ENCODE assay signal across 13 mouse cellular contexts in the genomic region with DNA sequence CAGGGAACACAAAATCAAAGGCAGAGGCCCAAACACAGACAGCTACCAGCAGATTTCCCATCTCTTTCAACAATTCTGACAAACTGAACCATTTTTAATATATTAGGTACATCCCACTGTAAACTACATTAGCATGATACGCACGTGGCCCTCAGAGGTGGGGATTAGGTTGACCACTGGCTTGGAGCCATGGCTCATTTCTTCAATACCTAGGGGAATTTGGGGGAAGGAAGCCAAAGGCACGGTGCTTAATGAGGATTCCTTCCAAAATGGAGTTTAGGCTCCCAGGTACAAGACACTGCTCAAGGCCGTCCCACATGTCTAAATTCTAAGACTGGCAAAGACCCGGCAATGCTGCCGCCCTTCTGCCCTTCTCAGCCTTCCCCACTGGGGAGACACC.
"Had no signal": no experiment of that assay in that cellular context is flagged by ENCODE, and none has a peak within 500 bp of the region (broad histone marks: within the 10 kb centered on the region; RNA-seq: fewer than 3 reads in every experiment).

No protein-coding gene starts in this region.

- H3K9ac ChIP-seq: limb, embryonic 13.5 days; liver, embryonic 14.5 days; midbrain, embryonic 13.5 days; neural tube, embryonic 12.5 days had no signal

- H3K4me3 ChIP-seq: limb, embryonic 13.5 days; midbrain, embryonic 13.5 days; neural tube, embryonic 12.5 days had no signal

- H3K9me3 ChIP-seq: limb, embryonic 13.5 days; midbrain, embryonic 13.5 days; neural tube, embryonic 12.5 days had no signal

- H3K27me3 ChIP-seq: limb, embryonic 13.5 days; midbrain, embryonic 13.5 days; neural tube, embryonic 12.5 days had no signal

- H3K4me2 ChIP-seq: limb, embryonic 13.5 days; midbrain, embryonic 13.5 days; neural tube, embryonic 12.5 days had no signal

- H3K27ac ChIP-seq: kidney, postnatal 0 days; limb, embryonic 13.5 days; liver, embryonic 14.5 days; midbrain, embryonic 13.5 days; neural tube, embryonic 12.5 days had no signal

- DNase-seq: kidney, adult 11 months; kidney, adult 9 months; kidney, postnatal 36 days; left cerebral cortex, postnatal 4 days; lung, adult 18-20 months; right cerebral cortex, postnatal 14 days; thymus, adult 2 months; thymus, postnatal 25 days had no signal

- ATAC-seq: midbrain, embryonic 13.5 days had no signal
